Mouse (Mus musculus) granulocyte monocyte progenitor cell, adult 5-6 weeks (primary cell): ENCODE measurements around the gene Kmt5b. TPM values are rescaled to one million over a fixed set of nuclear protein-coding genes. Genes with fewer than 3 reads are reported as not detected.
A peak's percentile ranks its signal among the peaks of the same experiment; 100 is the strongest.

Experiments
- ATAC-seq: replicated peaks from 2 replicates; pipeline ENCODE4 v1.8.0; 2016; ENCODE audit warnings: mild to moderate bottlenecking, moderate TSS enrichment, inconsistent platforms; ENCODE audit not compliant: poor library complexity, severe bottlenecking
- total RNA-seq, 2 experiments: library from RNA; stranded (forward) in 1 of 2; stranded (reverse) in 1 of 2; fragments of 200-712, 200-1000 nt in 1 of 2; fragments of >200 nt in 1 of 2; fragmentation: Nextera tagmentation in 1 of 2; gene quantifications; 2 replicates each; pipeline ENCODE4 v1.2.3; 2014 to 2017

The Kmt5b gene
- total RNA-seq, 2 experiments from 2014 or later: 38.5 to 41.4 TPM

DNA sequence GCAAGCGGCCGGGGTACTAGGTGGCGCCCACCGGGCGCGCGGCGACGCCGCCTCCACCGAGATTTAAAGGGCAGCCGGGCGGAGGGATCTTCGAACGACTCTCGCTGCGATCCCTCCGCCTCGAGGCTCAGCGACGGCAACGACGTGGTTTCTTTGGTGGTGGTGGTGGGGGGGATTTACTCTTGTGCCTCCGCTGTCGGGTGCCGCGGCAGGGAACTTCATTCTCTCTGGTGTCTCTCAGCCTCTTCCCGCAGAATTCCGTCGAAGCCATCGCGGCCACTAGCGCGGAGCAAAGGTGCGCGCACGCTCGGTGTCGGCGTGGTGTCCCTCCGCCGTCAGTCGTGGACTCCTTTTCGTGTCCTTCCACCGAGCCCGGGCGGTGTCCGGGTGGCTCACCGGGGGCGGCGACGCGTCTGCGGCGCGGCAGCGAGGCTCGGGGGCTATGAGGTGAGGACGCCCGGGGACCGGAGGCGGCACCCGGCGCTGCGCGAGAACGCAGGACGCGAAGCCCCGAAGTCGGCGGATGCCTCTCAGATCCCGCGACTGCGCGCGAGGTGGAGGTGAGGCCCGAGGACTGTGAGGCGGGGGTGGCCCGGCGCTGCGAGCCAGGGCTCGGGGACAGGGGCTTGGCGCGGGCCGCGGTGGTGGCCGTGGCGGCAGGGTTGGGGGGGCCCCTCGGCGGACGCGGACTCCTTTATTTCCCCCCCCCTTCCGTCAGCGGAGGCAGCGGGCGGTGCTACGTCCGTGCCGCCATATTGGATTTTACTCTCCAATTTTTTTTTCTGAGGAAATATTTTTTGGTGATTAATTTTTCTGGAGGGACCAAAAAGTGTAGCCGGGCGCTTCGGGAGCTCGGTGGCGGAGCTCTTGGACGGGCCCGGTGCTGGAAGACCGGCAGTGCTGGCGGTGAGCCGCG lies 818 bp downstream of the Kmt5b start:
- peak; percentile 56 for ATAC-seq

DNA sequence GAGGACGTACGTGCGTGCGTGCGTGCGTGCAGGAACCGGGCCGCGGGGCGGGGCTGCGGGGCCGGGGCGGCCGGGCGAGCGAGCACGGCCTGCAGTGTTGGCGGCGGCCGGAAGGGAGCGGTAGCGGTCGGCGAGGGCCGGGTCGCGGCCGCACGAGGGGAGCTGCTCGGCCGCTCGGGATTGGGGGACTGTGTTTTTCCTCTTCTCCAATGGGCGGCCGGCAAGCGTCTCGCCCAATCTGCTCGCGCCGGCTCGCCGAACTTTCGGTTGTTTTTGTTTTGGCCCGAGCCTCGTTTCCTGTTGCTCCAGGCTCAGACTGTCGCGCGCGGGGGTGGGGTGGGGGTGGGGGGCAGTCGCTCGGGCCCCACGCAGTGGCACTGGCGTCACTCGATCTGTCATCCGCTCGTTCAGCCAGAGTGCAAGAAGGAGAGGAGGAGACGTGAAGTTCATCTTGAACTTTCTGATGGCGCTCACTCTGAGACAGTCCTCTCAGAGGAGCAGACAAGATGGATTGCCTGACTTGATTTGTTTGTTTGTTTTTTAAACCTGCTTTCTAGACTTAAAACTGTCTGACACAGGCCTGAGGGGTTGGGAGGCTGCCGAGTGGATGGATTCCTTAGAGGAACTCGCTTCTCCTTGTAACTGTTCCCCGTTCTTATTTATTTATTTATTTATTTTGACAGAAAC lies 1.6 kb downstream of the Kmt5b start:
- ATAC-seq: peak; percentile 89

DNA sequence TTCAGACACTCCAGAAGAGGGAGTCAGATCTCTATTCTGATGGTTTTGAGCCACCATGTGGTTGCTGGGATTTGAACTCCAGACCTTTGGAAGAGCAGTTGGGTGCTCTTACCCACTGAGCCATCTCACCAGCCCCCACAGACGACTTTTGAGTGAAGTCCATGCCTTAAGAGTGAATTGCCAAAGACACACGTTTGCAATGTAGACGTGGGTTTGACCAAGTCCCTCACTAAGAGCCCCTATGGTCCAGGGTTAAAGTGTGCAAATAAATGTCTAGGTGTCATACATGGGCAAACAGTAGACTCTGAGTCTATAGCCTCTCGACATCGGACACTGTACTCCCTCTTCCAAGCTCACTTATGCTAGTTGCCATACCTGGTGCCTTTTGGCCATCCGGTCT lies 2.3 kb downstream of the Kmt5b start:
- no peak for ATAC-seq

DNA sequence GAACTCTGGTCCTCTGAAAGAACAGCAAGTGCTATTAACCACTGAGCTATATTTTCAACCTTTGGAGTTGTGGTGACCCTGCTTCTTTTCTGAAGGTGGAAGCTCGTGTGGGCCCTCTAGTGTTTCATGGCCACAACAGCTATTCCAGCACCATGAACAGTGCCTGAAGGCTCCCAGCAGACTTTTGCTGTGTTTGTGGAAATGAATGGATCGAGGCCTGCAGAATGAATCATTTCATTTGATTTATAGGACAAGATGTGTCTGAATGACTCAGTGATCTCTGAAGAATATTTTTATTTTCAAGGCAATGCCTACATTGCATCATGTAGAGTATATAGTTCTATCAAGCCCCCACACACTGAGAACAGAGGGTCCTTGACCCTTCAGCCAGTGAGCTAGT lies 6.9 kb downstream of the Kmt5b start:
- no peak for ATAC-seq

DNA sequence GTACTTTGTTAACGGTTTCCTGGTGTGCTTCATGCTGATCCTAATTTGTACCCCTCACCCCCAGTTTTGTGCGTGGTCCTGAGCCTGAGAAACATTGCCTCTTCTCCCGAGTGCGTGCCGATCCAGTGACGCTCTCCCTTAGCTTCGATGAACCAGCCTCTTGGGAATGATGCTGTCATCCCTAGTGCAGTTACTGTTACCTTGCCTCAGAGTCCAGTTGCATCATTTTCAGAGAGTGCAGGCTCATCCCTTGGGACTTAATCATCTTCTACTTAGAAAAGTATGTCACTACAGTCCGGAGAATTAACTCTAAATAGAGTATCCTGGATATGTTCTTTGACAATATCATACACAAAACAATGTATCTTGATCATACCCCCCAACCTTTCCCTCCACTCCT lies 11.5 kb downstream of the Kmt5b start:
- ATAC-seq: no peak

DNA sequence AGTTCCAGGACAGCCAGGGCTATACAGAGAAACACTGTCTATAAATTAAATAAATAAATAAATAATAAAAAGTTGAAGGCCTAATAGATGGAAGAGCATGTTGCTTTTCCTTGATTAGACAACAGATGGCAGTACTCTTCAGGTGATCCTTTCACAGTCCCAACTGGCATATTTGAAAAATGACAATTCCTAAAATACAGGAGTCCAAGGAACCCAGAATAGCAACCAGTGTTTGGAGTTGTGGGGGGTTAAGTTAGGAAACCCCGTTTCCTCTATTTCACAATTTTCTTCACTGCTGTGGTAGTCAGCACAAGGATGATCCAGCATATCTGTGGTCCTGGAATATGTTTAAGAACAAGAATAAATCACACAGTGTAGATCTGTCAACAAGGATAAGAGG lies 22.9 kb downstream of the Kmt5b start:
- ATAC-seq: peak; percentile 52

DNA sequence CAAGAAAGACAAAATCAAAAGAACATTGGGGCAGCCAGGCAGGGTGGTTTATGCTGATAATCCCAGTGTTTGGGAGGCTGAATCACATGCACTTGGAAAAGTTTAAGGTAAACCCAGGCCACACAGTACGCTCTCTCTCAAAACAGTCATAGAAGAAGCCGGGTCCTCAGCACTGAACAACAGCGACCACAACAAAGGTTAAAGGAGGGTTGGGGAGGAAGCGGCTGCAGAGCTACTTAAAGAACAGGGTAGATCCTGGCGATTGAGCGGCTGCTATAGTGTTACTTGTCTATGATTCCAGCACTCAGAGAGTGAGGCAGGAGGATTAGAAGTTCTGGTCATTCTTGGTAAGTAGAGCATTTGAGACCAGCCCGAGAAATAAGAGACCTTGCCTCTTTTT lies 38.3 kb downstream of the Kmt5b start:
- ATAC-seq: no peak

DNA sequence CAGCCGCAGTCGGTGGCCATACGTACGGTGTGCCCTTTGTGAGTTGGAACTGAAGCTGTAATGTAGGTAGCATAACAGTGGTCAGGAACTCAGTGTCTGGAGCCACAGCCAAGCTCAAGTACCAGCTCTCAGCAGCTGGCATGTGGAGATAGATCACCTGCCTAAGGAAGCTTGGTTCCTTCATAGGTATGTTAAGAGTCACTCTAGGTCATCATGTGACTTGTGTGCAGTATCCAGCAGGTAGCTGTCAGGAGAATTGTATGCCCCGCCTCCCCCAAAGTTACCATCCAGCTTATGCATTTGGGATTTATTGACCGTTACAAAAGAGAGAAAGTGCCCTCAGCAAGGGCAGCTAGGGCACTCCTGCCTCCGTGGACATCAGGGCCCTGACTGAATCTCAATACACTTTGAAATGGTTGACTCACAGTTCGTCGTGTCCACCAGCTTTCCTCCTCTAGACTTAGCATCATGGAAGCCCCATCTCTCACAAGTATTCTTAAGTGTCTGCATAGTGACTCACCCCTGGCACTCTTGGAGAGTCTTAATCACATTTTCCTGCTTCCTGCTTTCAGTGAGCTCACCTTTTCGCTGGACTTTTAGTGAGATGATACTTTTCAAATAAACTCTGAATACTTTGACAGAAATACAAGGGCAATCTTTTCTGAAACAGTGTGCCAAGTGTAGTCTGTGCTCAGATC lies 43.5 kb downstream of the Kmt5b start:
- no peak for ATAC-seq

DNA sequence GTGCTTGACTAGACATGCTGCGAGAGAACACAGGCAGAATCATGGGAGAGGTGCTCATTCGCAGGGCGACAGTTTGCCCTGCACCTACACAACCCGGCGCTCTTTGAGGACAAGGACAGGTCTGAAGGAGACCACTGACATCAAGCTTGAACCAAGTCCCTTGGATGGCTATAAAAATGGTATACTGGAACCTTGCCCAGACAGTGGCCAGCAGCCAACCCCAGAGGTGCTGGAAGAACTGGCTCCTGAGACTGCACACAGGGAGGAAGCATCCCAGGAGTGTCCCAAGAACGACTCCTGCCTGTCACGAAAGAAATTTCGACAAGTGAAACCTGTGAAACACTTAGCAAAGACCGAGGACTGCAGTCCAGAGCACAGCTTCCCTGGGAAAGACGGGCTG lies 47.2 kb downstream of the Kmt5b start:
- no peak for ATAC-seq

DNA sequence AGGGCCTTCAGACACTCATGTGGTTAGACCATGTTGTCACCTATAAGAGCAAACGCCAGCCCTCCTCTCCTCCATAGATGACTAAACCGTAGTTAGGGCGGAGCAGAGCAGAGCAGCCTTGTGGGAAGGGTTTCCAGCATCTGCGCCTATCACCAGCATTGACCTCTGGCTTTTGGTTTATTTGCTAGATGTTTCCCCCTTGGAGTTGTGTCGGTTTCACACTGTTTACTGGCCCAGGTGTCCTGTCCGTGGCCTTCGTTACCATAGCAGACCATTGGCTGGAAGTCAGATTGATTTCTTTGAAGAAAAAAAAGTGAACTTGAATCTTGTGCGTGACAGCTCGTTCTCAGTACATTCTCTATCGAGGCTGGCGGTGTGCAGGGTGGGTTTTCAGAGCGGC lies 48.6 kb downstream of the Kmt5b start:
- ATAC-seq: no peak

DNA sequence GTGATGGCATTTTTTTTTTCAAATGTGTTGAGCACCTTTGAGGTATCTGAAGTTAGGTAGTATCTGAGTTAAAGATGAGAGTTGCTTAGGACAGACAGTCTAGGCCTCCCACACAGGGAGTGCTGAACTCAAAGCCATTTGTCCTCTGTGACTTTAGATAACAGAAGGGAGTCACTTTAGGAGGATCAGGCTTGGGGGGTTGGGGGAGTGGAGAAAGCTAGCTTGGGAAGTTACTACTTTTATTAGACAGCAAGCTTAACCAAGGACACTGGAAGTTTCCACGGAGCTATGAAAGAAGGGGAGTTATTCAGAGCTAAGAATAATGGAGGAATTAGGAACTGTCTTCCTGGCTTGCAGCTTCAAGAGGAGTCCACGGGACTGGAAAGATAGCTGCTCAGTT lies 51.9 kb downstream of the Kmt5b start:
- ATAC-seq: no peak

DNA sequence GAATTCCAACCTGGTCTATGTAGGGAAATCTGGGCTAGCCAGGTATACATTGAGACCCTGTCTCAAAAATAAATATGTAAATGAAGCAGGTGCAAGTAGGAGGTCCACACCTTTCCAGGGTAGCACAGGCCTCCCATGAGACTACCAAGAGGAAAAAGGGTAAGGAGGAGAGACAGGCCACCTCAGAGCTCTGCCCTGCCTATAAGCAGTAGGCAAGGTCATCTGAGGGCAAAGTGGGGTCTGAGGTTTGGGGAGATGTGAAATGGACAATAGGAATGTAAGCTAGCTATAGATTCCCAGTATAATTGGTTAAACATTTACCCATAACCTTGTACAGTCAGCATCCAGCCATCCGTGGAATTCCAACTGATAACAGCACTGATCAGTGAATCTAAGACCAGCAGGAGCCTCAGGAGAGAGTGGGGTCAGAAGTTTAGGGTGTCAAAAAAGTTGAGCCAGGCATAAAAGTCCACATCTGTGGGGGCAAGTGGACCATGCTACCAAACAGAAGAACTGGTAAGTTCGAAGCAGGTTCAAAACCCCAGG lies 52.8 kb downstream of the Kmt5b start:
- ATAC-seq: no peak

DNA sequence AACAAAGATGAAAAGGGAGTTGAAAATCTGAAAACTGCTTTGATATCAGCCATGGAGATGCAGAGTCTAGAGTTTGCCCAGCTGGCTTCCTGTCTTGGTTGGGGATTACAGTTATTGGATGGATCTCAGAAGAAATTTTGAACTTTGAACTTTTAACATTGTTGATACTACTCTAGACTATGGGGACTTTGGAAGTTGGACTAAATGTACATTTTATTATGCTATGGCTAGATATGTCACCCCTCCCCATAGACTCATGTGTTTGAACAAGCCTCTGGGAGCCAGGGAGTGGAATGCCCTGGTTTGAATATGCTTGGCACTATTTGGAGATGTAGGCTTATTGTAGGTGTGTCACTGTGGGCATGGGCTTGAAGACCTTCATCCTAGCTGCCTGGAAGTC lies 57.8 kb downstream of the Kmt5b start:
- ATAC-seq: no peak

DNA sequence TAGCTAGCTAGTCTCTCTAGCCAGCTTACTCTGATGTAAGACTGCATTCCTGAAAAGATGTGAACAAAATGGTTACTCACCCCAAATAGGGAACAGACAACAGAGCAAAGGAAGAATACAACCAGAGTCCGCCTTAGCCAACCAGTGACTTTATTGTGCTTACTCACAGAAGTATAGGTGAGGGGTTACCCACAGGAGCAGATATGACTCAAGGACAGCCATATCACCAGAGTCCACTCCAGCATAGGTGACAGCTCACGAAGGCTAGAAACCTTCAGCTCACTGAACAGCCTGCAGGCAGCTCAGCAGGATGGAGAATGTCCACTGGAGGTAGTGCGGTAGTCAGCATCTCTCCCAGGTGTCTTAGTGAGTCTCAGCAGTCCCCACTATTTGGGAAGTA lies 62.6 kb downstream of the Kmt5b start:
- ATAC-seq: no peak

DNA sequence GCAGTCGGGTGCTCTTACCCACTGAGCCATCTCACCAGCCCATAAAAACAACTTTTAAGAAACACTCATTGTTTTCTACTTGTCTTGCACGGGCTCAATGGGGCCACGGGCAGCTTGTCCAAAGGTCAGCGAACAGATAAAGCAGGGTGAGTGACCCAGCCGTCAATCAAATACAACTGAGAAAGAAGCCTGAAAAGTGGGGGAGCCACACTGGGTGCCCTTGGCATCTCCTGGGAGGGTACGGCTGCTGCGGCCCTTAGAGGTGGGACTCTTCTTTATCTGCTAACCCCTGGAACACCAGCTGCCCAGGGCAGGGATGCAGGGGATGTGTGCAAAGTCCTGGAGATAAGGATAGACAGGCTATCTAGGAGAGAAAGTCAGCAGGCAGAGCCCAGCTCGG lies 64.5 kb downstream of the Kmt5b start:
- ATAC-seq: no peak

DNA sequence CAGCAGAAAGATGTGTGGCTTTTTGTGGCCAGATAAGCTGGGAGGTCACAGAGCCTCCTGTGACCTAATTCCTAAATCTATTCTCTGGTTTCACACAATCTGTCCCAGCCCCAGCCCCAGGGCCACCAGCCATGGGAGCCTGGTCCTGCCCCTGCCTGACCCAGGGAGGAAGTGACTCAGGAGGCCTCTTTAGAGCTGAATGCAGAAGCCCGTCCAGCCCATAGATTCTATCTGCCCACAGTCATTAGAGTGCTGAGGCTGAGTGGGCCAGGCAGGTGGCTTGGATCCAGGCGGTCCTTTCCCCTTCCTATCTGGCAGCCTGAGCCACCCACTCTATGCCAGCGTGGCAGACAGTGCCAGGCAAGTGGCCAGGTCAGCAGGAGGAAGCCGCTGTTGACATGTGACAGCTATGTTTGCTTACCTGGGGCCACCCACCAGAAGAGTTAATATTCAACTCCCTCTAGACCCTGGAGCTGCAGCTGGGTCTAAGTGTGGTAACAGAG lies 65.7 kb downstream of the Kmt5b start:
- ATAC-seq: peak; percentile 96

DNA sequence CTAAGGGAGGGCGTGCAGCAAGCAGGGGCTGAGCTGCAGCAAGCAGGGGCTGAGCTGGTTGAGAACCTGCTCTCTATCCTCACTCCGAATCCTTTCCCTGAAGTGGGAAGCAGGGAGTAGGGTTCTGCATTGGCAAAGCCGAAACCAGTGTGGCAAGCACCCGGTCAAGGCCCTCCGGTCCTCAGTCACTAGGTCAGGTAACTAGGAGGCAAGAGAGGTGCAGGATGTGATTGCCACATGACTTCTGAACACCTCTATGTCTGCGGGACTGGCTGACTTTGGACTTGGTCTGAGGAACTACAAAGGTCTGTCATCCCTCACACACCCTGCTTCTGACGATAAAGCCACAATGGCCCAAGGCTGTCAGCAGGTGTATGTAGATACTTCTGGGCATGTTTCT lies 67.1 kb downstream of the Kmt5b start:
- ATAC-seq: no peak

DNA sequence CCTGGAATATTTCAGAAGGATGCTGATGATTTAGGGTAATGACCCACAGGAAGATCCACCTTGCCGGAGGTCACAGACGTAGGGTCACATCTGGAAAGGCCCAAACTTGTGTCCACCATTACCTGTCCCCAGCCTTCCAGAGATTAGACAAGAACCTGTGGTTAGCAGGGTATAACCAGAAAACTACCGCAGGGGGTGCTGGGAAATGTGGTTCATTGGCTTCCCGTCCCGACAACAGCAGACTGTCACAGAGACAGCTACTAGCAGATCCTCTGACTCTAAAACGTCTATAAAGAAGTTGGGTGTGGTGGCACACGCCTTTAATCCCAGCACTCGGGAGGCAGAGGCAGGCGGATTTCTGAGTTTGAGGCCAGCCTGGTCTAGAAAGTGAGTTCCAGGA lies 69.6 kb downstream of the Kmt5b start:
- no peak for ATAC-seq

DNA sequence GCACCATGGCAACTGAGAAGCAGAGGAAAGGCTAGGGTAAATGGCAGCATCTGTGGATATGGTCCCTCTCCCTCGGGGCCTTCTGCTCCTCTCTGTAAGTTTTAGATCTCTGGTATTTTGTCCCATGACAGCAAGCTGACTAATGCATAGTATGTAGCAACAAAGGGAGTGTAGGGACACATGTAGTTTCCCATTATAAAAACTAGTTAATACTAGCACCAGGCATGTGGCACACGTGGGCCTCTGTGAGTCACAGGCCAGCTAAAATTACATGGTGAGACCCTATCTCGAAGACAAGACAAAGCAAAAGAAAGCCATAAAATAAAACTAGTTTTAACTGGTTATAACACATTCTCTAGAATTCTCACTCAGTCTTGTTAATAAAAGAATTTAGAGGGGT lies 71.7 kb downstream of the Kmt5b start:
- ATAC-seq: no peak

DNA sequence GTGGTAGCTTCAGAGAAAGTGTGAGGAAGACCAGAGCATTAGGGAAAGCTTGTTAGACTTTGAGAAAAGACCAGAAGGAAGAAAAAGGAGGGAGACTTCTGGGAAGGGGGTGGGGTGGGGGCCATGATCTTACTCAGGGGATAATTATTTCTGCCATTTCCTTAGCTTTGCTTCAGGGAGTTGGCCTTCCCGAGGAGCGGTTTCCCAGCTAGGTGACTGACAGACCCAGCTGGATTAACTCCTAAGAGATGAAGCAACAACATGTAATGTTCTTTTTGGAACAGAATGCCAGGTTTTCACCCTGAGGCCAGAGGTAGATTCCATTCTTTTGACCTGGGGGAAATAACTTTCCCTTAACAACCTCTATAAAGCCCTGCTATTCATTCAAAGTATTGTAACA lies 72.5 kb downstream of the Kmt5b start:
- no peak for ATAC-seq

DNA sequence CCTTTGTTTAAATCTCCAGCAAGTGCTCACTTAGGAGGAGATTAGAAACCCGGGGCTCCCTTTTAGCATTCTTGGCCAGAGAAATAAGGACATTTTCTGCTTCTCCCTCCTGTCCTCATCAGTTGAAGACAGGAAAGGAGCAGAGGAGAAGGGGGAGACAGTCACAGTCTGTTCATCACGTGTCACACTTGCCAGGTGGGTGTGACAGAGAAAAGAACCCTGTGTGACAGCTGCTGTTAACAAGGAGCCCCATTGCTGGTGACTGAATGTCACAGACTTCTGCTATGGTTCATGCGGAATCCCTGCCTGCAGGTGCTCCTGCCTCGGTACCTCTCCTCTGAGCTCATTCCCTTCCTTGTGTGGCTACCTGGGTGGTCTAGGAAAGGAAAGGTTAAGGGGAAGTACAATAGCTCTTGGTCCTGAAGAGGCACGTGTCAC lies 73.0 kb downstream of the Kmt5b start:
- ATAC-seq: no peak
